Mouse (Mus musculus) Muller cell, postnatal 12 days (primary cell): ENCODE measurements around the gene Capzb.
A peak's percentile ranks its signal among the peaks of the same experiment; 100 is the strongest.

Experiments used
- DNase-seq: peaks from one replicate; pipeline ENCODE4 v3.0.0-alpha.2; 2015; ENCODE audit errors: inconsistent ontology term

The Capzb gene

DNA sequence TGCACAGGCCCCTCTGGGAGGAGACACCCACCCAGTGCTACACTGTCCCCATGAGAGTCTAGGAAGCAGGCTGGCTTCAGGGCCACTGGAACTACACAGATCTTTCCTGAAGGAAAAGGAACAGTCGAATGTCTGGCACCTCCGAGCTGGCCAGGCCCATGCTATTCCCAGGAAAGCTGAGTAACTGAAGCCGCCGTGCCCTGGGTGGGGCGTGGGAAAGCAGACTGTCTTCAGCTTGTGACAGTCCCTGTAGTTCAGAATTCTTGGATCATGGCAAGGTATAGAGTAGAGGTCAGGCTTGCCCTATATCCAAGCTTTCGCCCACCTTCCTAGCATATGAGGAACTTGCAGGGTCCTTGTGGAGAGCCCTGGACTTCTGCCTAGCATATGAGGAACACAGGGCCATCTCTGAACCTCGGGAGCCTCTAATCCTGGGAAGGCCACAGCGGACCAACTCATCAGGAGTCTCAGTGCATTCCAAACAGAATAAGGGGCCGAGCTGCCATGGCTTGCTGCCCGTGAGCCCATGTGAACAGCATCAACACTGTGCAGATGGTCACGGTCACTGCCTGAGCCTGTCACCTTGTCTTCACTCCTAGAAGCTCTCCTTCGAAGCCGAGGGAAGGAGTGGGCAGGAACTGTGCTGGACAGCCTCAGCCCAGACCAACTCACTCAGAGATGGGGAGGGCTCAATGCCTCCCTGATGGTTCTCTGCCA lies 73.2 kb downstream of the Capzb start:
- DNase-seq: no peak

DNA sequence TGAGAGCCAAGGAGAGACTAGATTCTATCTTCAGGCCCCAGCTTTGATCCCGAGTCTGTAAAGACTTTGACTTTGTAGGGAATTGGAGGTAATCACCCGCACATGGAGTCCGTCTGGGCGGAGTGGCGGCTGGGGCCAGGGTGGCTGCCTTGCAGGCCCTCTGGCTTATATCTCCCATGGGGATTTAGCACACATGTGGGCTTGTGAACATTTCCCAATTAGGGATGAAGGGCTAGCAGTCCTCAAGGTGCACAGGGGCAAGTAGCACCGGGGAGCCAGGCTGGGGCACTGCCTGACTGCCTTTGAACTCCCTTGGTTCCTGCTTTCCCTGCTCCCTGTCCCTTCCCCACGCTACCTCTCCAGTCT lies 73.8 kb downstream of the Capzb start:
- no peak for DNase-seq

DNA sequence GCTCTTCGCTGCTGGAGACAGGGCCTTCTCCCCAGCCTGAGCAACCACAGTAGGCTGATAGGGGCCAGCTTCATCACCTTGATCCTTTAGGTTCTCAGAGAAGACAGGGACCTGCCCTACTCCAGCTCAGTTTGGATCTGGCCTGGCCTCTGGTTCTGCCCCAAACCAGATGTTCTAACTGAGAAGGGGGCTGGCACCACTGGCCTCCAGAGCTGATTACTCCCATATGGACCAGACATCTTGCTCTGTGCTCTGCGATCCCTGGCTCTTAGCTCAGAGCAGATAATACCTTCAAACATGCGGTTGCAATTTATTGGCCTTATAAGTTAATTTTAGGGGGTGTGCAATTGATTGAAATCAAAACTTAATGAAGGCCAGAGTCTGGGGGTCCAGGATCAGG lies 74.6 kb downstream of the Capzb start:
- no peak for DNase-seq

DNA sequence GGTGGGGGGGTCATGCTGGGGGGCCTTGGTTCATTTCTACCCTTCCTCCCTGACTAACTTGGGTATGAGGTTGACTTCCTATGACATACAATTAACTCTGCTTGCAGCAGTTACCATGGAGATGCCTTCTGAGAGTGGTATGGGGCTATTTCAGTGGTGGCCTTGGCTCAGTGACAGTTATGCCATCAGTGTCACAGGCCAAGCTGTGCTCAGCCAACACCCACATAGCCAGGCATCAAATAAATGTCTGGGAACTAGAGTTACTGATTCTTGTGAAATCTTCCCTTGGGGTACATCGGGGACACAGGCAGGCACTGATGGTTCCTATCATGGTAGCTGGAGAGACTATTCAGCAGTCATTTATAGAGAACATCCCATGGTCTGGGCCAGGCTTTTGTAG lies 75.5 kb downstream of the Capzb start:
- no peak for DNase-seq

DNA sequence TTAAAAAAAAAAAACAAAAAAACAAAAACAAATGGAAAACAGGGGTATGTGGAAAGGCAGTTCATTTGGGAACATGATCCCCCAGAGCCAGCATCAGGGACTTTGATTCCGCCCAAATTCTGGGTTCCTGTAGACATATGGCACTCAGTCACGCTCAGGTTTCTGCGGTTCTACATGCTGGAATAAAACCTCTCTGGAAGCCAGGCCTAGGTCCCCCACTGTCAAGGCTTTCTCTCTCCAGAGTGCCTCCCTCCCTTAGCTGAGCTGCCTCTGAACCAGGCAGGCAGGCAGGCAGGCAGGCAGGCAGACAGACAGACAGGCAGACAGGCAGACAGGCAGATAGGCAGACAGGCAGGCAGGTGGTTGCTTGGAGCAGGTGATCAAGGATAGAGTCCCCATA lies 77.5 kb downstream of the Capzb start:
- DNase-seq: no peak

DNA sequence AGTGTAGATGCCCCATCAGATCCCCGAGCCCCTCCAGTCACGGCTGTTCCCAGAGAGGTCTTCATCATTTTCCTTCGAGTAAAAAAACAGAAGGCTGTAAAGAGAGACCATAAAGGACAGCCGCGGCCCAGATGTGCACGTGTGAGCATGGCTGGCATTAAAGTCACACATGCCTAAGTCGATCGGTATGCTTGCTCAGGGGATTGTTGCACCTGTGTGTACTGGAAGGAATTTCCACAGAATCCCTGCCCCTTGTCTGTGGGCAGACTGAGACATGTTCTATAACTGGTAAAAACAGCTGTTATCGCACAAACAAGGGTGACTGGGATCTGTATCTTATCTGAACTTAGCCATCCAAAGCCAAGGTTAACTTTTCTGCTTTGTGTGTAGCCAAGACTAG lies 78.9 kb downstream of the Capzb start:
- DNase-seq: no peak

DNA sequence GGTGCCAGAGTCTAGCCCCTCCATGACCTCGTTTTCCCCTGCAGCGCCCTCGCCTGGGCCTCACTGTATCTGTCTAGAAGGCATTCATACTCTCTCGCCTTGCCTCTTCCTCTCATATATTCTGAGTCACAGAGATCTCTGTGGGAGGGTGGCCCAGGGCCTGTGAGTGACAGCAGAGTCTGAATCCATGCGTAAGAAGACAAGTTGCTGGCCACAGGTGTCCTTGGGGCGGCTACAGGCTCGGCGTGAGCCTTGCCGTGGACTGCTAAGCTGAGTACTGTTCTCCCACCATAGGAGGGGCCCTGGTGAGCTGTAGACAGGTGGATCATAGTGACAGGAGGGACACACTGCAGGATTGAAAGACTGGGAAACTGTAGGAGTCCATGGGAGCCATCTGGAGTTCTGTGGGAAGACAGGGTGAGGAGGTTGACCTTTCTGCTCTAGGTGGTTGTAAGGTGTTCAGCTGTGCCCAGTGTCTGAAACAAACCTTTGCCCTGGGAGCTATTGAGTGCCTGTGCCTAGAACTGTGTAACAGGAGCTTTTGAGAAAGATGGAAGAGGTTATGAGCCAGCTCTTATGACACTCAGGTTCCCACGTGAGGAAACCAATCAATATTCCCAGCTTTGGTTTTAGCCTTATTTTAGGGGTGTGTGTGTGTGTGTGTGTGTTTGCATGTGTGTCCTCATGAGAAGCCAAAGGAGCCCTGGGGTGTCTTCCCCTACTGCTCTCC lies 80.4 kb downstream of the Capzb start:
- no peak for DNase-seq

DNA sequence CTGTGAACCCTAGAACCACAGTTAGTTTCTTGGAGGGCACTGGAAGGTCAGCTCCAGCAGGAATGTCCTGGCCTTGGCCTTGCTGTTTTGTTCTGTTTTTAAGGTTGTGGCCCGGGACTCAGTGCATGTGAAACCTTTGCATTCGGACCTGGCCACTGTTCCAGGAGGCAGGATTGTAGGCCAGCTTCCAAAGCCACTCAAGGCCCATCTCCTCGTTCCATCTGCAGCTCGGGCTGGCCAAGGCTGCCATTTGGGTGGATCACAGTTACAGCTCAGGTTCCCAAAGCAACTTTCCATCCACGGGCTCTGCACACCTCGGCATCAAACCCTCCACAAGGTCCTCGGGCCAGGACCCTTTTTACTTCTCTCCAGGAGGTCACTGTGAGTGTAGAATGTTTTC lies 81.9 kb downstream of the Capzb start:
- no peak for DNase-seq

DNA sequence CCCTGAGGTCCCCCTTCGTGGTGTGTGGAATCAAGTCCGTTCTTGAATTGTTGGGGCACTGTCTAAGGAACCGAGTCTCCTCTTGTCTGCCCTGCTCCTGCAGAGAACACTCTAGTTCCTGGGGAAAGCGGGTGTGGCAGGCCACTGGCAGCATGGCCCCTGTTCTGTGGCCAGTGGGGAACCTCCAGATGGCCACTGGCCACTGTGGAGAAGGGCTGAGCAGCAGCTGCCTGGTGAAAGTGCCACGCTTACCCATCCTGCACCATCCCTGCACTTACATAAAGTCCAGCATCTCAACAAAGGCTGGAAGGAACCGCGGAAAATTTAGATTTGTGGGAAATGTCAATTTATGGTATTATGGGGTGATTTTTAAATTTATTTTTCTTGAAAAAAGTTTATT lies 83.7 kb downstream of the Capzb start:
- no peak for DNase-seq

DNA sequence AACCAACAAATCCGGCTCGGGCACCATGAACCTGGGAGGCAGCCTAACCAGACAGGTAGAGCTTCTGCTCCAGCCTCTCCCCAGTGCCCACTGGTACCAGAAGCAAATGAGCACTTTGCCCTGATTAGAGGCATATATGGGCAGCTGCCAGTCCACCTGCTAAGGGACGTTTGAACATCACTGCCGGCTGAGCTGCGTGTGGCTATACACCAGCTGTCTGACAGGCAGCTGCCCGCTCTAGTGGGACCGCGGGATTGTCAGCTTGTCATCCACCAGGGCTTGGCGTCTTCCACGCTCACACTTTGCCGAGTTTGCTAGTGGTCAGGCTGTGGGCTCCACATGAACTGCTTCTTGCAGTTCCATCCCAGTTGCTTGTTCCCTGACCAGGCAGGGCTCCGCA lies 87.8 kb downstream of the Capzb start:
- no peak for DNase-seq

DNA sequence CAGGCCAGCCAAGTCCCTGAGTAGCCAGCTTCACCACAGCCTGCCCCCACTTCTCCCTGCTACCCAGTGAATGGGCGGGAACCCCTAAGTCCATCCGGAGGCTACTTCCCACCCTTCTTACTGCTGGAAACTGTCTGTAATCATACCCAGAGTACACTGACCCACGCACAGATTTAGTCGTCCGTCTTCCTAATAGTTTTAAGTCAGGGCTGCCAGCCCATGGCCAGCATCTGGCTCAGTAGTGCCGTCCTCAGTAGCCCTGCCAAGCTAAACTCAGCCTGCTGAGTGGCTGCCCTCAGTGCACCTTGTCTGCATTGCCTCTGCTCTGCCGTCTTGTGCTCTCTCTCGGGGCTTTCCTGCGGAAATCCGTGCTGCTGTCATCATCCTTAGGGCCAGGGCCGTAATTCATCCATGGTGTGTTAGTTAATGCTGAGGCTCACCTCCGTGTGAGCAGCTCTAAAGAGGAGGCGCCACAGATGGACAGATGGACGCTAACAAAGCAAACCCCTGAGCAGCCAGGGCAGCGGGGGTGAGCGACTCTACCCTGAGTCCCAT lies 89.2 kb downstream of the Capzb start:
- no peak for DNase-seq

DNA sequence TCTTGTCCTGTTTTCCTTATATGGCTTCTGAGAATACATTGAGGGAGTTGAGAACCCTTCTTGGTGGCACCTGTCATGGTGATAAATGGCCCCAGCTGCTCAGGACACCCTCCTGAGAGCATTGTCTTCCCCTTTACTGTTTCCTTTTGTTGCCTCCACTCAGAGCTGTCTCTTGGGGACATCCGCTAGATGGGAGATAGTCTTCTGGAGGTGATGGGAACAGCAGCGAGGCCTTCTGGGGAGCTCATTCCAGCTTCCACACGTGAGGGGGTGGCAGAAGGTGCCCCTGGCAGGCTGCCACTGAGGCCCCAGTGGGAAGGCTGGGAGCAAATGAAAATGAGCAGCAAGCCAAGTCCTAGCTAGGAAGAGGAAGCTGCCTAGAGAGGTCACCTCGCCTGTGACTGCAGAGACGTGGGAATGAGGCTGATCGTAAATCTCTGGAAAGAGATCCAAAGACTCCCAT lies 90.3 kb downstream of the Capzb start:
- DNase-seq: no peak

DNA sequence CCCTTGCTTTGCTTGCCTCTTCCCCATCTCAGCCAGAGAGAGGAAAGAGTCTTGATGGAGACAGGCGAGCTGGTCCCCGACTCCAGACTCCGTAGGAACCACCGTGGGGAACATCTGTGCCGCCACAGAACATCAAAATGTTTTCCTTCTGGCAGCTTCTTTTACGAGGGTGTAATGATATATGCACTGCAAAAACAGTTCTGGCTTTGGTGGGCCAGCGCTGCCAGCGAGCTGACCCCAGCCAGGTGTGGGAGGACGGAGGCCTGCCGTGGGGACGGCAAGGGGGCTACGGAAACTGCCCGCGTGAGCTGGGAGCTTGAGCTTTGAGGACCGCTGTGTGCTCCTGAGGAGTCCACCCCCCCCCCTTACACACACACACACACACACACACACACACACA lies 92.2 kb downstream of the Capzb start:
- no peak for DNase-seq

DNA sequence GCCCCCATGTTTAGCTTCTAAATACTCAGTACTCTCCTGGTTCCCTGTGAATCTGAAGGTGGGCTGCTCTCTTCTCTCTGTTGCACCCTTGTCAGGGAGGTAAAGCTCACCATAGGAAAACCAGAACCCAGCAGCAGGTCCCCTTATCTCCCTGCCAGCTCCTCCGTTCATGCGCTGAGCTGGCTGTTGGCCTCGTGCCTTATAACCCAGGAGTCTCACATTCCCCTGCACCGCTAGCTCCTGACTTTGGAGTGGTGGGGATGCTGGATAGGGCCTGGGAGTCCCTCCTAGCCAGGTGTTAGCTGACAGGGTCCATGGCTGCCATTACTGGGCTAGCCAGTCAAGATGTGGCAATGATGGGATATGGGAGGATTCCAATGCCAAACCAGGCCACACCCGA lies 93.5 kb downstream of the Capzb start:
- no peak for DNase-seq

DNA sequence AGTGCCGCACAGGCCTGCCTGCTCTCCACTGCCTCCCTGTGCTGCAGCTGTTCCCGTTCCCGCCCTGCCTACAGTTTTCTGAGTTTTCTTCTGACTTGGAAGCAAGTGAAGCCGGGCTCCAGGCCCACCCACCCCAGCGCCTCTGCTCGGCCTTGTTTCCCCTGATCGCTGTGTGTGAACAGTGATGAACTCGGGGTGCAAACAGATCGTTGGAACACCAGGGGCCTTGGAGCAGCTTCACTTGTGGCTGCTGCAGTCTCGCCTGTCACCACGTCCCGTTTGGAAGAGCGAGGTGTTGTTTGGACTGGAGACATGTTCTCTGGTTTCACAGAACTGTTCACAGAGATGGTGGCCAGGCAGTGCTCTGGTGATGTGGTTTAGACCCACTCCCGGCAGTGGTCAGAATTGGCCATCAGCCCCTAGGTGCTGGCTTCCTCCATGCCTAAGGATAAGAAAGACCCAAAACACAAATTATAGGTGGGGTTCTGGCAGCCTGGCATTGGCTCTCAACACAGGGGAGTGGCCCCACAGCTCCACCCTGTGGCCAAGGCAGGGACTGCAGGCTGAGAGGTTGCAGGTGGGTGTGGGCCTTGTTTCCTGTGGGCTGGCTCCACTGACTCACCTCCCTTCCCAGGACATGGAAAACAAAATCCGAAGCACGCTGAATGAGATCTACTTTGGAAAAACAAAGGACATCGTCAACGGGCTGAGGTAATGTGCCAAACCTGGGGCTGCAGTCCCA lies 94.6 kb downstream of the Capzb start:
- peak; percentile 86 for DNase-seq

DNA sequence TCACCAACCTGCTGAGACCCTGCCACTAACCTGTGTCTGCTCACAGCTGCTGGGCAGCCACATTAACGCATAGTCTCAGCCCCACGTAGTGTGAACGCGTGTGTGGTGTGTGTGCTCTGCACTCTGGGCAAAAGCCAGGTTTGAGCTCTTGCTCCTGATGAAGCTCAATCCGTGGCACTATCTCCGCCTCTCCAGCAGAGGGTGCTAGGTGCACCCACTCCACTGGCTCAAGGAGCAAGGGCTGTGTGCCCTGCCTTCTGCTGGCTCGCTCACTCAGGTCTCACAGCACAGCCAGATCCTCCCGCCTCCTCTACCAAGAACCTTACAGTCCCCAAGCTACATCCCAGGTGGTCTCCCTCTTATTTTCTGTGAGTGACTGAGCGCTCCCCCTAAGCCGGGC lies 96.3 kb downstream of the Capzb start:
- peak; percentile 49 for DNase-seq

DNA sequence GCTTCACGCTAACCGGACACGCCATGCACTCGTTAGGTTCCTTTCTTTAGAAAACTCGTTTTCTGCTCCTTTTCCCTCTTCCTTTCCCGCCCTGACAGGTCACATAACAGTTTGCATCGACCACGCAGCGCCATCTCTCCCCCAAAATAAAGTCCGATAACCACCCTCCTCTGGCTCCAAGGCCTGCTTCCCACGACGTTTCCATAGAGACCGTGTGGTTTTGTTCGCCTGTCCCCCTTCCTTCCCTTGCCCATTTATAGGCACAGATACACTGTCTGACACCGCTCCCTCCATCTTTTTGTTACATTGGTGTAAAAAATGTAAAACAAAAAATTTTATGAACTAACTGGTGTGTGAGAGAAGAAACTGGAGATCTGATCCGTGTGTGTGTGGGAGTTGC lies 98.4 kb downstream of the Capzb start:
- DNase-seq: no peak

DNA sequence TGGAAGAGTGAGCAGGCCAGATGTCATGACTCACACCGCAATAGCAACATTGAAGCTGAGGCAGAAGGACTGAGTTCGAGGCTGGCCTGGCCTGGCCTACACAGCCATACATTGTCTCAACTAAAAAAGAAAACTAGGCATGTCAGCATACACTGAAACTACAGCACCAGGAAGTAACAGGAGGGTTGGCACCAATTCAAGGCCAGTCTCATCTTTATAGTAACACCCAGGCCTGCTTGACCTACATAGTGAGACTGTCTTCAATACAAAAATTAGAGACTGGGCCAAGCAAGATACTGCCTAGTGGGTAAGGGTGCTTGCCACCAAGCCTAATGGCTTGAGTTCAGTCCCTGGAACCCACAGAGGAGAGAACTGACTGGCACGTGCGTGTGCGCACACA lies 99.3 kb downstream of the Capzb start:
- DNase-seq: no peak

DNA sequence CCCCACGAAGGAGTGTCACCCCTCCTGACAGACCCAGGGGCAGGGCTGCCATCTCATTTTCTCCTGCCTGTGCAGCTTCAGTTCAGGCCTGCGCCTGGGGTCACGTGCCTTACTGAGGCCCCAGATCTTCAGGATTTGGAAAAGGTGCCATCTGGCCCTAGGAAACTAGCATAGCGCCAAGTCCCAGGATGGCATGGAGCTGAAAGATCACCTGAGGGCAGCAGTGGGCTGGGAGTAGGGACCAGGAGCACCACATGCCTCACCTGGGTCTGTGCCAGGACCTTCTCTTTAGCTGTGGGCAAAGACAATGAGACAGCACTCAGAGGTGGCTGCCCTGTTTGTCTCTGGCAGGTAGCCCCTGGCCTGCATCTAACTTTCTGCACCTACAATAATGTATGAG lies 104.9 kb downstream of the Capzb start:
- DNase-seq: no peak

DNA sequence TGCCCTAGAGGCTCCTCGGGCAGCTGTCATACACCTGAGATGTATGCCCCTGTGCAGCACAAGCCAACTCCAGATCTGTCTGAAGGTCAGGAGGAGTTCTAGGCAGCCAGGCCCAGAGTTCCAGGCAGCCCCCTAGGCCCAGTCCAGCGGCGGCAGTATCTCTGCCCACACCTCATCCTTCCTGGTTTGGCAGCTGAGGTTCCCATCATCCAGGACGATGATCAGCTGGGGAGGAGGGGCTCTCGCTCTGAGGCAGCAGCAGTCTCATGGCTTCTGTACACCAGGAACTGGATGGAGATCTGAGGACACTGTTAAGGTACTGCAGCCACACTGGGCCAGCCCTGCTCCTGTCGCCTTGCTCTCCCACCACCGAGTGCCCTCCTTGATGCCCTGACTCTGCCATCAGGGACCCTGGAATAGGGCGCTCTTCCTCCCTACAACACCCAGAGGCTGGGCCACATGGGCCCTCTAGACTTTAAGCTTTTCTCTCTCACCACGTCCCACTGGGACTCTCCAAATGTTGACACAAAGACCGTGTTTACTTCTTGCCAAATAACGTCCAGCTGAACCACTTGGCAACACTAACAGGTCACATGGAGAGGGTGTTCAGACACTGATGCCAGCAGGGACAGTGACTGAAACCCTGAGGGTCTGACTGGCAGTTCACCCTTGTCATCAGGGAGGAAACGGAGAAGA lies 106.1 kb downstream of the Capzb start:
- DNase-seq: peak; percentile 52

DNA sequence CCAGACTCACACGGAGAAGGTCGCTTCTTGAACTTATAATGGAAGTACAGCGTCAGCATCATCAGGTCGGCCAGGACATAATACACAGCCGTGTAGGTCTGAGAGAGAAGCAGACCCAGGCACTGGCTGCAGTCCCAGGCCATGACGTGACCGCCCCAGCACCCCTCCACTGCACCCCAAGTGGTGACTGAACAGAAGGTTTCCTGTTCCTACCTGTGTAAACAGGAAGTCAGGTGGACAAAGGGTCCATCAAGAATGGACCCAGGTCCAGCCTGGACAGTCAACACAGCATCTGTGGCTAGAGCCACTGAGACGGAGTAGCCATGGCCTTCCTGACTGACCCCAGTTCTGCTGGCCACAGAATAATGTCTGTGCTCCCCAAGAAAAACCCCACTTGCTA lies 109.1 kb downstream of the Capzb start:
- DNase-seq: no peak

DNA sequence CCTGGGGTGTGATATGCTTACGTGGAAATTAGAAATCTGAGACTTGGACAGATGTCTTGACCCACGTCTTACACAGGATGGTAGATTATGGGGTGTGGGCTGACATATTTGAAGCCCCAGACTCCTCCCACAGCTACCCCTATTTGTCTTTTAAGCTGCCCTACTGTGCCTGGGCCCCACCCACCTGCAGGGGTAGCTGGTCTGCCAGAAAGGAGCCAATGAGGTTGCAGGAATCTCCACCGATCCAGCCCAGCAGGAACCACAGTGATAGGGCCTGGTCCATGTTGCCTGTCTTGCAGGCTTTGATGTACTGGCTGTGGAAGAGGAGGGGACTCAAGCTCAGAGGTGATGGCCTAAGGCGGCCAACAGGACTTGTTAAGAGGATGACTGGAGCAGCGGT lies 109.5 kb downstream of the Capzb start:
- DNase-seq: no peak
